Mouse (Mus musculus) olfactory bulb, adult 2 months (tissue): ENCODE data around the gene Padi3. TPM values are rescaled to one million over a fixed set of nuclear protein-coding genes. Genes with fewer than 3 reads are reported as not detected.

Source experiments
- H3K27ac ChIP-seq: fragments of 200-500 bp; 2 replicates; pipeline ENCODE4 v1.5.1; 2012; ENCODE audit warnings: low read depth, low read length; ENCODE audit not compliant: insufficient read depth
- H3K4me1 ChIP-seq: fragments of 200-500 bp; 2 replicates; pipeline ENCODE4 v1.6.1; 2012; ENCODE audit warnings: low read length; ENCODE audit not compliant: control insufficient read depth, insufficient read depth
- H3K4me3 ChIP-seq: fragments of 200-500 bp; 2 replicates; pipeline ENCODE4 v1.5.1; 2012; ENCODE audit warnings: mild to moderate bottlenecking, low read depth, low read length, moderate library complexity; ENCODE audit not compliant: insufficient read depth
- CTCF ChIP-seq: fragments of 200-500 bp; IDR thresholded peaks from 2 replicates; pipeline ENCODE4 v1.5.1; 2012; ENCODE audit warnings: low read depth, mild to moderate bottlenecking, low read length, moderate library complexity; ENCODE audit not compliant: insufficient read depth
- POLR2A ChIP-seq: fragments of 200-500 bp; IDR thresholded peaks from 2 replicates; pipeline ENCODE4 v1.6.1; 2012; ENCODE audit warnings: mild to moderate bottlenecking, low read depth, low read length, moderate library complexity; ENCODE audit not compliant: insufficient read depth
- WGBS: fragments of 180-500 bp; shearing (Covaris S2); methylation state at CpG from one replicate; pipeline ENCODE4 v1.1.7; 2018; 5-methylcytosine and 5-hydroxymethylcytosine counted together
- polyA plus RNA-seq: library from polyadenylated mRNA; stranded (reverse); fragments of >200 nt; gene quantifications from 2 replicates; pipeline ENCODE4 v1.2.4, GENCODE M21; 2012; ENCODE audit warnings: low replicate concordance; ENCODE audit not compliant: missing spikeins, insufficient read depth, insufficient read length

Gene Padi3
- polyA plus RNA-seq, 1 experiment: not detected

DNA sequence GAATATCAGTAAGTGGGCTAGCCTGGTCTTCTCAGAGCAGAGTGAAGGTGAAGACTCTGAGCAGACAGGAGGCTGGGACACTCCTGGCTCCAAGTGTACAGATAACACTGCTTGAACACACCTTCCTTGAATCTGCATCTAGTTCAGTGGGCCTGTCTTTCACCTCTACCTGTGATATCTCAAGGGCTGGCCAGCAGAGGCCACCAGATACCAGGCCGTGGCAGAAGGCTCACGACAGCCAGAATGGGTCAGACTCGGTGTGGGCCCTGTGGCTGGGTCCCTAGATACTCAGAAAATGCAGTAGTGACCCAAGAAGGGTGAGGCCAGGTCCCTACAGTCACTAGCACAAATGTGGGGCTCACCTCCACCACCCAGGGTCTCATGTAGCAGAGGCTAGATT is 16.8 kb upstream of the Padi3 start:
- H3K27ac ChIP-seq: no peak overlapping the region
- H3K4me3 ChIP-seq: no peak overlapping the region
- 0 out of 2 replicates have a peak, but pooled peaks cover under 1% of the 10 kb centered on the region for H3K4me1 ChIP-seq
- TF ChIP-seq CTCF (no peak), POLR2A (no peak)
- WGBS: 73% methylated on average over 3 of the region's 3 CpGs

DNA sequence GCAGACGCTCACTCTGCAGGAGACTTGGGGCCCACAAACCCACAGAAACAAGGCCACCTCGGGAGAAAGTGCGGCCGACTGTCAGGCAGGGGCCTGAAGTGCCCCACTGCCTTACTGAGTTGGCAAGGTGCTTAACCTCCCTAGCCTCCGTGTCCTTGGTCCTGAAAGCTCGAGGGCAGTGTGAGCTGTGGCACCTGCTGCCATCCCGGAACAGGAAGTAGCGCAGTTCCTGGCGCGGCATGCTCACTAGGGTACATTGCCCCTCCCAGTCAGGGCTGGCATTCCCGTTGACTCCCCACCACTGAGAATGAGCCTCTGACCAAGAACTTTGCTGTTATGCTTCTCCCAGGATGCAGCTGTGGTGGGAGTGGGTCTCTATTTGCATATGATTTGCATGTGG is 15.5 kb upstream of the Padi3 start:
- 61% methylated on average over 11 of the region's 11 CpGs for WGBS
- Histone ChIP-seq H3K4me3 (no peak overlapping the region), H3K27ac (no peak overlapping the region), H3K4me1 (0 out of 2 replicates have a peak, but pooled peaks cover 2% of the 10 kb centered on the region)
- TF ChIP-seq CTCF (no peak), POLR2A (no peak)

DNA sequence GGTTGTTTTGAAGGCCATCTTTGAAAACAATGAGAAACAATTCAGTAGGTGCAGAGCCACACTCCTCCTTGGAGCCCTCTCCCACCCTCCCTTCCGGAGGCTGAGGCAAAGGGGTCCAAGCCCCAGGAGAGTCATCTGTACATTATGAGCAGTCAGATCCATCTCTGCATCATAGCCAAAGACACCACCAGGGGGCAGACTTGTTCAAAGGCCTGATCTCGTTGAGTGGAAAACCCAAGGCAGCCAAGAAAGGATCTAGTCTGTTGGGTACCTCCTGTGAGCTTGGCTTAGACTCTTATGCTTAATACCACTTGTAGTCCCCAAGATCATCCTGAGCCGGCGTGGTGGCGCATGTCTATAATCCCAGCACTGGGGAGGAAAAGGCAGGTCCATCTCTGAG is 11.5 kb upstream of the Padi3 start:
- TF ChIP-seq POLR2A (no peak), CTCF (peak; percentile 42; the same call in 1 of the 2 replicates)
- 72% methylated on average over 5 of the region's 5 CpGs for WGBS

DNA sequence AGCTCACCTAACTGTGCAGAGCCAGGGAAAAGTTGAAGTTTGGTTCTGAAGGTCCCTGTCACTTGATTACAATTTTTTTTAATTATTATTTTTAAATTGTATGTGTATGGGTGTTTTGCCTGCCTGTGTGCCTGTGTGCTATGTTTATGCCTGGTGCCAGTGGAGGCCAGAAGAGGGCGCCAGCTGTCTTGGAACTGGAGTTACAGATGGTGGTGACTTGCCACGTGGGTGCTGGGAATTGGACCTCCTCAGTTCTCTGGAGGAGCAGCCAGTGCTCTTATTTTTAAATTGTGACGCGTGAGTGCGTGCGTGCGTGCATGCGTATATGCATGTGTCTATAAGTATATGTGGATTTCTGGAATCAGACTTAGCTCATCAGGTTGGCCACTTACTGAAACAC is 7.0 kb upstream of the Padi3 start:
- peaks cover 10% of the 10 kb centered on the region; the same call in 1 of the 2 replicates for H3K4me1 ChIP-seq
- no peak overlapping the region for H3K27ac ChIP-seq
- H3K4me3 ChIP-seq: no peak overlapping the region
- WGBS: 95% methylated on average over 8 of the region's 8 CpGs
- TF ChIP-seq POLR2A (no peak), CTCF (no peak)

More for the DNA sequence above, 11.5 kb upstream of the Padi3 start:
- Histone ChIP-seq H3K4me1 (0 out of 2 replicates have a peak, but pooled peaks cover 2% of the 10 kb centered on the region), H3K4me3 (no peak overlapping the region), H3K27ac (no peak overlapping the region)

DNA sequence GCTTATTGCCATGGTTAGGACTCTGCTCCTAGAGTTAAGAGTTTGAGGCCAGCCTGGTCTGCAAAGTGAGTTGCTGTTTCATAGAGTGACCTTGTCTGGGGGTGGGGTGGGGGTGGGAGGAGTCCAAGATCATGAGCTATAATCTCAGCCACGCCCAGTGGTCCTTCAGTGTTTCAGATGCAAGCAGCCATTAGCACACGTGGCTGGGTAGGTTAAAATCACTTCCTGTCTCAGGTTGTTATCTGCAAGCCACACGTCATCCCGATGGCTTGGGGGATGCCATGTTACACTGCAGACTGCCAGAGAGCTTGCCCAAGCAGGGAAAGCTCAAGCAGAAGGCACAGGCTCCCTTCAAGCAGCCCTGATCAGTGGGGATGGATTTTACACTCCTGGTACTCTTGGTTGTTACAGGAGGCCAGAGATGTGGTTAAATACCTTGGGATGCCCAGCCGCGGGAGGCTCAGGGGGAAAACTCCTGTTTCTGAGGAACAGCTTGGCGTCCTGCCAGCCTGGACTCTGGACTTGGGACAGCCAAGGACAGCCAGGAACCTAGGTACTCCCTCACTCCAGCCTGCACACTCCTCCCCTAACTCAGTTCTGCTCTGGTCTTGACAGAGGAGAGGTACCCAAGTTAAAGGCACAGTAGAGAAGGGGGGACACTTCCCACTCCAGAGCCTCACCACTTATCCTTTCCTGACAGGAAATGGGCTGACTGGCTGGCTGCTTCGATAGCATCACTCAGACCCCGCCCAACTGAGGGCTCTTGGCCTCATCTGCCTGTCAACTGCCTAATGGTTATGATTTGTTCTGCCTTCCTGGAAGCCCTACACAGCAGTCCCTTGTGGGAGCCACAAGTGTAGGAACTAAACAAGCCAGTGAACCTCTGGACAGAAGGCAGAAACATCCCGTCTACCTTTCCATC is 5.8 kb upstream of the Padi3 start:
- TF ChIP-seq CTCF: no peak
- TF ChIP-seq POLR2A: no peak
- Histone ChIP-seq H3K4me3 (no peak overlapping the region), H3K4me1 (peaks cover 8% of the 10 kb centered on the region; the same call in 1 of the 2 replicates), H3K27ac (no peak overlapping the region)
- 65% methylated on average over 10 of the region's 10 CpGs for WGBS

DNA sequence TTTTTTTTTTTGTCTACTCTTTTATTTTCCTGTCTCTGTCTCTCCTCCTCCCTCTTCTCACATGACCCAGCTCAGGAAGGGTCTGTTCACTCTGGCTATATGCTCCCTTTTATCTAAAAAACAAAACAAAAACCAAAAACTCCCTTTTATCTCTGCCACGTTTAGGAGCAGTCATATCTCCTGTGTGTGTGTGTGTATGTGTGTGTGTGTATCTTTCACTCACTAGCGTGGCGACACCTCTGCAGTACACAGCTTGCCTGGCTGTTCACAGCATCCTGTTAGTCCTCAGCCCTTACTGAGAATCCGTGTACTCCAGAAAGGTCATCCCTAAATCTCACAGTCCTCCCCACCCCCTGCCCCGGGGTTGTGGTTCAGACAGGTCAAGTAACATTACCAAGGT is 5.0 kb upstream of the Padi3 start:
- no peak overlapping the region for H3K4me3 ChIP-seq
- H3K27ac ChIP-seq: no peak overlapping the region
- peaks cover 8% of the 10 kb centered on the region; the same call in 1 of the 2 replicates for H3K4me1 ChIP-seq
- TF ChIP-seq POLR2A (no peak), CTCF (no peak)
- WGBS: 75% methylated on average over 5 of the region's 5 CpGs

DNA sequence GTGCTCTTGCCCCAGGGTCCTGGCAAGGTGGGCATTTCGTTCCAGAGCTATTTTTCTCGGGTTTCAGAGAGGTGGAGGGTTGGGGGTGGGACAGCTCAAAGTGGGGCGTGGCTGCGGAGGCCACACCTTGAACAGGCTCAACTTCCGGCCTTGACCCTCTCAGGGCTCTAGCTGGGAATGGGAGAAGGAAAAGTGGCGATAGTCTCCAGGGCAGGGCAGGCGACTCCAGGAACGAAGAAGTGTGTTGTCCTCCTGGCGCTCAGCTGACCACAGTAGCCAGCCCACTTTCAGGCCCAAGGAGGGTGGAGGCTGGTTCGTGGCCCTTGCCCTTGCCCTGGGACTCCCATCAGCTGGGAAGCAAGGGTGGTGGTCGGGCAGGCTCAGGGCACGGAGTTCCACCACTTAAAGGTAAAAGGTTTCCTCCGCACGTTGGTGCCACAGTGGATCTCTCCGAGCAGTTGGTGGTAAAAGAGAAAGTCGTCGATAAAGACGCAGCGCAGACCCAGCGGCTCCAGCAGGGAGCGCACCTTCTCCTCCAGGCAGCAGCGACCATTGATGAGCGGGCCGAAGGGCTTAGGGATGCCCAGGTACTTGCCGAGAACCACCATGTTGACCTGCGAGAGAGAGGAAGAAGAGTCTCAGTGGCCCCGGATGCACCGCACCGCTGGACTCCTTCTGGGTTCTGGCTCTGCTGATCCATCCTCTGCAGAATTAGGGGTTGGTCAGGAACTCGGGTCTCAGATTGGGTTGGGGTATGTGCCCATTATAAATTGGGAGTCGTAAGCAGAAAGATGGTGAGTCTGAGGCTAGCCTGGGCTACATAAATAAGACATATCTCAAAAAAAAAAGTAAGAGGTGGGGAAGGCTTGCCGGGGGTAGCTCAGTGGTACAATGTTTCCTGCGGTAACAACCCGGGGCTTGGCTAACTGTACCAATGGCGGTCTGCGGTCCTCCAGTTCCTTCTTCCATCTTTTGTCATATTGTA is 4.1 kb upstream of the Padi3 start:
- H3K4me3 ChIP-seq: peak overlapping the region; percentile 22
- H3K27ac ChIP-seq: no peak overlapping the region
- TF ChIP-seq CTCF (no peak), POLR2A (no peak)
- 35% methylated on average over 36 of the region's 36 CpGs for WGBS
- H3K4me1 ChIP-seq: peaks cover 8% of the 10 kb centered on the region; the same call in 1 of the 2 replicates

DNA sequence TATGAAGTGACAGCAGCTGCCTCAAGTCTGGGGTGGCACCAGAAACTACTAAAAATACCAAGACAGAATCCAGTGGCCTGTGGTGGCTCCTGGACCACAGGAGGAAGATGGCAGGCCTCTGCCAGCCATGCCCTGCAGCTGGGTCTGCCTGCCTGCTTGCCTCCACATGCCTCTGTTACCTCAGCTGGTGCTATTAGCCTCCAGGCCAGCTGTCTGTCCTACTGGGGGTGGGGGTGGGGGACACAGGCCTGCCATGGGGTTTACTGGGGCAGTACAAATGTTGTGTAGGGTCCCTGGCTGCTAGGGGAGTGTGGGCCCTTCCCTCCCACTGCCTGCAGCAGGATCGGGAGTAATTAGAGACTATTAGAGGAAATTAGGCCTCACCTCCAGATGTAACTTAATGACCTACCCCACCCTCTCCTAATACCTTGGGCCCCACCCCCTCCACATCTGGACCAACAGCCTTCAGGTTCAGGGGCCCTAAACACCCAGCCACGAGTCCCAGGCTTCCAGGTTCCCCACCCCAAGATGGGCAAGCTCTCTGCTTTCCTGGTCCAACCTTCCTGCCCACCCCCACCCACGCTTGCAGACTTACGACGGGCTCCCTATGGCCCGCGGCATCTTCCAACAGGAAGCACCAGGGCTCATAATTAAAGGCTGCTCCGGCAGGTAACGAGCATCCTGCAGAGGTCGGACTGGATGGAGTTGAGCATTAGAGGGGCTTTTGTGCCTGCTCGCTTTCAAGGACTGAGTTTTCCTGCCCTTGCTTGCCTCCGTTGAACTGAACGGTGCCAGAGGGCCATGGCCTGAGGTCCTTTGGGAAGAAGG is 3.1 kb upstream of the Padi3 start:
- Histone ChIP-seq H3K27ac (no peak overlapping the region), H3K4me1 (peaks cover 8% of the 10 kb centered on the region; the same call in 1 of the 2 replicates), H3K4me3 (no peak overlapping the region)
- no peak for TF ChIP-seq POLR2A
- no peak for TF ChIP-seq CTCF
- 48% methylated on average over 13 of the region's 13 CpGs for WGBS
